In genomic region chr19:38125219-38125610, GRCm38 (mm10) we compare ENCODE assay signal across 8 mouse cellular contexts. TPM values are rescaled to one million over a fixed set of nuclear protein-coding genes. Genes with fewer than 3 reads are reported as not detected.
DNase-seq lines count a peak whose midpoint lies in the region; ATAC-seq and TF ChIP-seq lines count a peak whose summit lies in the region.

Rbp4 (minus strand) TSS chr19:38125281.

- no peak for ATAC-seq in heart, postnatal 0 days (ENCODE audit: insufficient read depth, low read depth)
- ATAC-seq in liver, embryonic 16.5 days (ENCODE audit: low read depth) = peak; percentile 52
- no peak for ATAC-seq in inflammation-experienced regulatory T-cells, adult 6 months

- 76% methylated on average over 6 of the region's 6 CpGs for WGBS in heart, postnatal 0 days
- WGBS in liver, embryonic 16.5 days (ENCODE audit: insufficient replicate concordance) = 41% methylated on average over 6 of the region's 6 CpGs

- no peaks in the 10 kb centered on the region for H3K9me3 ChIP-seq in heart, postnatal 0 days (replicated peaks; ENCODE audit: control insufficient read depth, low read length)
- H3K9me3 ChIP-seq in liver, embryonic 16.5 days (replicated peaks; ENCODE audit: control insufficient read depth, low read length) = no peaks in the 10 kb centered on the region

- H3K4me2 ChIP-seq in heart, postnatal 0 days (ENCODE audit: low read depth, low read length) = peak within 1 kb of the TSS; percentile 92
- H3K4me2 ChIP-seq in liver, embryonic 16.5 days (ENCODE audit: low read depth, low read length) = peak within 1 kb of the TSS; percentile 50

- H3K4me1 ChIP-seq in heart, postnatal 0 days (ENCODE audit: control insufficient read depth, insufficient read depth) = no peaks in the 10 kb centered on the region
- H3K4me1 ChIP-seq in liver, embryonic 16.5 days (ENCODE audit: control insufficient read depth, low read depth, low read length) = no peaks in the 10 kb centered on the region; the same call in 1 of the 2 replicates

- TF ChIP-seq EP300 in heart, postnatal 0 days (IDR thresholded peaks at IDR 0.05; ENCODE audit: low read depth) = no peak

- peaks cover 38% of the 10 kb centered on the region for H3K27me3 ChIP-seq in heart, postnatal 0 days (ENCODE audit: control insufficient read depth, insufficient read depth, low read length)
- peaks cover 20% of the 10 kb centered on the region for H3K27me3 ChIP-seq in liver, embryonic 16.5 days (ENCODE audit: control insufficient read depth, insufficient read depth, low read depth, low read length)

- no peak for TF ChIP-seq CTCF in heart, postnatal 0 days (IDR thresholded peaks at IDR 0.05; ENCODE audit: low read depth)

- intact Hi-C loops in heart, postnatal 10 days (cut with DNase I) = no loop called here

- no peak for DNase-seq in heart, postnatal 0 days (ENCODE audit: low spot score)
- no peak for DNase-seq in heart, postnatal 10 days
- DNase-seq in adrenal gland, postnatal 14 days = no peak
- no peak for DNase-seq in gonadal fat pad, adult 2 months (ENCODE audit: low read depth)
- no peak for DNase-seq in right cerebral cortex, postnatal 14 days
- no peak for DNase-seq in spleen, postnatal 10 days (ENCODE audit: low spot score in 2 of 2)

- peak within 1 kb of the TSS; percentile 52 for H3K4me3 ChIP-seq in heart, postnatal 0 days (ENCODE audit: low read depth, low read length)
- peak within 1 kb of the TSS; percentile 51 for H3K4me3 ChIP-seq in liver, embryonic 16.5 days (ENCODE audit: low read depth, low read length)

- H3K9ac ChIP-seq in heart, postnatal 0 days (replicated peaks; ENCODE audit: low read depth, low read length) = no peak within 1 kb of the TSS
- peak within 1 kb of the TSS; percentile 63 for H3K9ac ChIP-seq in liver, embryonic 16.5 days (ENCODE audit: low read depth, low read length)

- no peaks in the 10 kb centered on the region for H3K36me3 ChIP-seq in heart, postnatal 0 days (replicated peaks; ENCODE audit: control insufficient read depth, insufficient read depth, low read length)
- H3K36me3 ChIP-seq in liver, embryonic 16.5 days (ENCODE audit: control insufficient read depth, insufficient read depth) = no peaks in the 10 kb centered on the region

- H3K27ac ChIP-seq in heart, postnatal 0 days (ENCODE audit: low read depth) = no peak within 1 kb of the TSS
- H3K27ac ChIP-seq in liver, embryonic 16.5 days (ENCODE audit: low read length) = peak within 1 kb of the TSS; percentile 96

RNA-seq across cellular contexts. Expression of gene Rbp4, which starts in this region (rescaled TPM):
- 2.1 TPM in 1 of 2 replicates, not detected in the other for total RNA-seq in heart, postnatal 0 days (2014; rRNA removed; ENCODE audit: low replicate concordance)
- 0.87 and 1.5 TPM in 2 replicates for polyA plus RNA-seq in heart, postnatal 0 days (2015; fragmentation: Nextera tagmentation; extraction: Ambion mirVana)
- total RNA-seq in heart, postnatal 10 days (2021) = 1 to 10 TPM; 1.8 to 6.2 TPM
- total RNA-seq in adrenal gland, postnatal 14 days (2021) = 36.1 and 432 TPM in 2 replicates
- polyA plus RNA-seq in gonadal fat pad, adult 2 months (2012; rRNA removed) = 276 and 604 TPM in 2 replicates
- 2,010 and 2,083 TPM in 2 replicates for polyA plus RNA-seq in liver, embryonic 16.5 days (2015; fragmentation: Nextera tagmentation; extraction: Ambion mirVana)
- polyA plus RNA-seq in inflammation-experienced regulatory T-cells, adult 6 months (2017; shearing (Covaris generic)) = not detected

Comparison
In these comparisons a context has a peak if more than half of its experiments do, and no peak if none do; other contexts are left out.
1. RNA of gene Rbp4 (polyA plus RNA-seq): 2,010 to 2,083 TPM in liver, embryonic 16.5 days and 276 to 604 TPM in gonadal fat pad, adult 2 months; 0.87 to 1.5 TPM in heart, postnatal 0 days and not detected in inflammation-experienced regulatory T-cells, adult 6 months; every median in the first group is over 100 times any median in the second.